Mouse (Mus musculus): ENCODE measurements around the gene Scimp. TPM values are rescaled to one million over a fixed set of nuclear protein-coding genes. Genes with fewer than 3 reads are reported as not detected.

The Scimp gene
- total RNA-seq, 1 experiment, result not detected

GRCm38 (mm10) chr11:70811041-70811440 lies 1.3 kb downstream of the Scimp start:
- Histone ChIP-seq H3K27ac (ENCODE audit: insufficient read depth, low read depth, low read length, poor library complexity, severe bottlenecking) (no peak overlapping the region), H3K9me3 (ENCODE audit: control insufficient read depth, insufficient read depth, low read depth, low read length) (no peaks in the 10 kb centered on the region), H3K4me1 (ENCODE audit: control insufficient read depth in 2 of 2, insufficient read depth in 2 of 2, low read length in 2 of 2, poor library complexity in 1 of 2) (peaks cover 0 to 2% of the 10 kb centered on the region in 2 experiments; a peak in 1 of 4 replicates), H3K4me3 (ENCODE audit: insufficient read depth in 1 of 2, low read depth in 1 of 2, low read length in 2 of 2, poor library complexity in 1 of 2, severe bottlenecking in 1 of 2) (no peak overlapping the region), H3K36me3 (ENCODE audit: control insufficient read depth, insufficient read depth, low read length, poor library complexity, severe bottlenecking) (no peaks in the 10 kb centered on the region), H3K9ac (ENCODE audit: insufficient read depth, low read depth, low read length, poor library complexity, severe bottlenecking) (no peak overlapping the region)
- DNase-seq (ENCODE audit: low read depth, low spot score), result no peak
- in situ Hi-C loops (cut with MboI; ENCODE audit: low sequenced_read_pairs in 2 of 2, unreplicated experiment in 2 of 2), result no loop called here
- no peak for TF ChIP-seq ZNF384 (IDR thresholded peaks at IDR 0.05; ENCODE audit: low read depth, low read length)
- no peak for TF ChIP-seq HCFC1 (IDR thresholded peaks at IDR 0.05; ENCODE audit: borderline replicate concordance, insufficient read depth, low read length)
- no peak for TF ChIP-seq CHD2 (IDR thresholded peaks at IDR 0.05; ENCODE audit: low read depth, low read length)
- TF ChIP-seq ZC3H11A (IDR thresholded peaks at IDR 0.05; ENCODE audit: borderline replicate concordance, low read depth, low read length), result no peak
- no peak for TF ChIP-seq MAFK (IDR thresholded peaks at IDR 0.05; ENCODE audit: insufficient read depth, low read depth, low read length)

GRCm38 (mm10) chr11:70809011-70809410 lies 3.4 kb downstream of the Scimp start:
- H3K9me3 ChIP-seq (ENCODE audit: control insufficient read depth, insufficient read depth, low read depth, low read length), result no peaks in the 10 kb centered on the region
- no peak overlapping the region for H3K9ac ChIP-seq (ENCODE audit: insufficient read depth, low read depth, low read length, poor library complexity, severe bottlenecking)
- H3K4me1 ChIP-seq (ENCODE audit: control insufficient read depth in 2 of 2, insufficient read depth in 2 of 2, low read length in 2 of 2, poor library complexity in 1 of 2), result peaks cover 0 to 2% of the 10 kb centered on the region in 2 experiments; a peak in 1 of 4 replicates
- H3K27ac ChIP-seq (ENCODE audit: insufficient read depth, low read depth, low read length, poor library complexity, severe bottlenecking), result no peak overlapping the region
- H3K36me3 ChIP-seq (ENCODE audit: control insufficient read depth, insufficient read depth, low read length, poor library complexity, severe bottlenecking), result no peaks in the 10 kb centered on the region
- H3K4me3 ChIP-seq (ENCODE audit: insufficient read depth in 1 of 2, low read depth in 1 of 2, low read length in 2 of 2, poor library complexity in 1 of 2, severe bottlenecking in 1 of 2), result no peak overlapping the region
- in situ Hi-C loops (cut with MboI; ENCODE audit: low sequenced_read_pairs in 2 of 2, unreplicated experiment in 2 of 2), result no loop called here
- TF ChIP-seq MAFK (IDR thresholded peaks at IDR 0.05; ENCODE audit: insufficient read depth, low read depth, low read length), result no peak
- TF ChIP-seq HCFC1 (IDR thresholded peaks at IDR 0.05; ENCODE audit: borderline replicate concordance, insufficient read depth, low read length), result no peak
- TF ChIP-seq ZNF384 (IDR thresholded peaks at IDR 0.05; ENCODE audit: low read depth, low read length), result no peak
- TF ChIP-seq ZC3H11A (IDR thresholded peaks at IDR 0.05; ENCODE audit: borderline replicate concordance, low read depth, low read length), result no peak
- no peak for TF ChIP-seq CHD2 (IDR thresholded peaks at IDR 0.05; ENCODE audit: low read depth, low read length)
- DNase-seq (ENCODE audit: low read depth, low spot score), result no peak

GRCm38 (mm10) chr11:70808101-70808500 lies 4.3 kb downstream of the Scimp start:
- peaks cover 0 to 2% of the 10 kb centered on the region in 2 experiments; a peak in 1 of 4 replicates for H3K4me1 ChIP-seq (ENCODE audit: control insufficient read depth in 2 of 2, insufficient read depth in 2 of 2, low read length in 2 of 2, poor library complexity in 1 of 2)
- no peaks in the 10 kb centered on the region for H3K36me3 ChIP-seq (ENCODE audit: control insufficient read depth, insufficient read depth, low read length, poor library complexity, severe bottlenecking)
- H3K4me3 ChIP-seq (ENCODE audit: insufficient read depth in 1 of 2, low read depth in 1 of 2, low read length in 2 of 2, poor library complexity in 1 of 2, severe bottlenecking in 1 of 2), result no peak overlapping the region
- no peak for DNase-seq (ENCODE audit: low read depth, low spot score)
- TF ChIP-seq MAFK (IDR thresholded peaks at IDR 0.05; ENCODE audit: insufficient read depth, low read depth, low read length), result no peak
- TF ChIP-seq HCFC1 (IDR thresholded peaks at IDR 0.05; ENCODE audit: borderline replicate concordance, insufficient read depth, low read length), result no peak
- TF ChIP-seq CHD2 (IDR thresholded peaks at IDR 0.05; ENCODE audit: low read depth, low read length), result no peak
- TF ChIP-seq ZC3H11A (IDR thresholded peaks at IDR 0.05; ENCODE audit: borderline replicate concordance, low read depth, low read length), result no peak
- H3K9me3 ChIP-seq (ENCODE audit: control insufficient read depth, insufficient read depth, low read depth, low read length), result no peaks in the 10 kb centered on the region
- H3K27ac ChIP-seq (ENCODE audit: insufficient read depth, low read depth, low read length, poor library complexity, severe bottlenecking), result no peak overlapping the region
- in situ Hi-C loops (cut with MboI; ENCODE audit: low sequenced_read_pairs in 2 of 2, unreplicated experiment in 2 of 2), result no loop called here
- no peak overlapping the region for H3K9ac ChIP-seq (ENCODE audit: insufficient read depth, low read depth, low read length, poor library complexity, severe bottlenecking)

DNA sequence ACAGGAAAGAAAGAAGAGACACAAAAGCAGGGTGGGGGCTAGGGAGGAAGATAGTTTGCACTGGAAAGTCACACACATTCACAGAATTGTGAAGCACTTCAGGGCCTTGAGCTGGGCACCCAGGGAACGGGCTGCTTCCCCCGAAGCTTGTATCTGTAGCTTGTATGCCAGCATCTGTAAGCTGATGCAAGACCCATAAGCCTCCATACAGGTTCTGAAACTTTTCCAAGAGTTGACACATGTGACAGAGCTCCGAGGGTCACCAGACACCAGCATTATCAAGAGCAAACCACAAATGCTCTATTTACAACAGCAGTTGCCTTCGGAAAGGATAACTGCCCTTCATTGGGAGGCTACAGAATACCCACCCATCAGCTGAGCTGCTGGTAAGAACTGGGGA lies 4.8 kb downstream of the Scimp start:
- no peak overlapping the region for H3K4me3 ChIP-seq (ENCODE audit: insufficient read depth in 1 of 2, low read depth in 1 of 2, low read length in 2 of 2, poor library complexity in 1 of 2, severe bottlenecking in 1 of 2)
- no peak overlapping the region for H3K9ac ChIP-seq (ENCODE audit: insufficient read depth, low read depth, low read length, poor library complexity, severe bottlenecking)
- no peak for TF ChIP-seq ZNF384 (IDR thresholded peaks at IDR 0.05; ENCODE audit: low read depth, low read length)
- TF ChIP-seq MAFK (IDR thresholded peaks at IDR 0.05; ENCODE audit: insufficient read depth, low read depth, low read length), result no peak
- no peak for TF ChIP-seq ZC3H11A (IDR thresholded peaks at IDR 0.05; ENCODE audit: borderline replicate concordance, low read depth, low read length)
- no peak for TF ChIP-seq HCFC1 (IDR thresholded peaks at IDR 0.05; ENCODE audit: borderline replicate concordance, insufficient read depth, low read length)
- no peak for TF ChIP-seq CHD2 (IDR thresholded peaks at IDR 0.05; ENCODE audit: low read depth, low read length)
- H3K36me3 ChIP-seq (ENCODE audit: control insufficient read depth, insufficient read depth, low read length, poor library complexity, severe bottlenecking), result no peaks in the 10 kb centered on the region
- H3K27ac ChIP-seq (ENCODE audit: insufficient read depth, low read depth, low read length, poor library complexity, severe bottlenecking), result no peak overlapping the region
- H3K4me1 ChIP-seq (ENCODE audit: control insufficient read depth in 2 of 2, insufficient read depth in 2 of 2, low read length in 2 of 2, poor library complexity in 1 of 2), result peaks cover 0 to 2% of the 10 kb centered on the region in 2 experiments; a peak in 1 of 4 replicates
- no peak for DNase-seq (ENCODE audit: low read depth, low spot score)
- in situ Hi-C loops (cut with MboI; ENCODE audit: low sequenced_read_pairs in 2 of 2, unreplicated experiment in 2 of 2), result no loop called here
- no peaks in the 10 kb centered on the region for H3K9me3 ChIP-seq (ENCODE audit: control insufficient read depth, insufficient read depth, low read depth, low read length)

DNA sequence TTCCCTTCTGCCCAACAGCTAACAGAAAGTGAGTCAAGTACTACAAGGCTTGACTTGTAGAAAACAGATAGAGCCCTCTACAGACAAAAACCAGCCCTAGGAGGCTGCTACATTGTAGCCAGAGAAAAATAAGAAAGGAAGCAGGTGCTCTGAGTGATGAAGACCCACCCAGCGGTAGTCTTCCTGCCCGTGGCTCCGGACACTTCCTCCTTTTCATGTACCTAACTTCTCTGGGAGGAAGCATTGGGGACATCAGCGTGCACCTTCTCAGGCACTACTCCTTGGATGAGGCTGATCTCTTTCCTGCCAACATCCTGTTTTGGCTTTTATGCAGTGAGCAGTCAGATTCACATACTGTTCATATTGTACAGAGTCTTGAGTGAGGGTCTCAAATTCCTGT lies 5.7 kb downstream of the Scimp start:
- no peaks in the 10 kb centered on the region for H3K36me3 ChIP-seq (ENCODE audit: control insufficient read depth, insufficient read depth, low read length, poor library complexity, severe bottlenecking)
- H3K4me3 ChIP-seq (ENCODE audit: insufficient read depth in 1 of 2, low read depth in 1 of 2, low read length in 2 of 2, poor library complexity in 1 of 2, severe bottlenecking in 1 of 2), result no peak overlapping the region
- H3K27ac ChIP-seq (ENCODE audit: insufficient read depth, low read depth, low read length, poor library complexity, severe bottlenecking), result no peak overlapping the region
- TF ChIP-seq CHD2 (IDR thresholded peaks at IDR 0.05; ENCODE audit: low read depth, low read length) (no peak), ZC3H11A (IDR thresholded peaks at IDR 0.05; ENCODE audit: borderline replicate concordance, low read depth, low read length) (no peak), MAFK (IDR thresholded peaks at IDR 0.05; ENCODE audit: insufficient read depth, low read depth, low read length) (no peak), ZNF384 (IDR thresholded peaks at IDR 0.05; ENCODE audit: low read depth, low read length) (no peak), HCFC1 (IDR thresholded peaks at IDR 0.05; ENCODE audit: borderline replicate concordance, insufficient read depth, low read length) (no peak)
- peaks cover 0 to 2% of the 10 kb centered on the region in 2 experiments; a peak in 1 of 4 replicates for H3K4me1 ChIP-seq (ENCODE audit: control insufficient read depth in 2 of 2, insufficient read depth in 2 of 2, low read length in 2 of 2, poor library complexity in 1 of 2)
- H3K9me3 ChIP-seq (ENCODE audit: control insufficient read depth, insufficient read depth, low read depth, low read length), result no peaks in the 10 kb centered on the region
- H3K9ac ChIP-seq (ENCODE audit: insufficient read depth, low read depth, low read length, poor library complexity, severe bottlenecking), result no peak overlapping the region
- no peak for DNase-seq (ENCODE audit: low read depth, low spot score)
- in situ Hi-C loops (cut with MboI; ENCODE audit: low sequenced_read_pairs in 2 of 2, unreplicated experiment in 2 of 2), result no loop called here
